Mouse (Mus musculus): ENCODE results near the gene Atg4b.
"Not testable (repeated sequence)": the region's sequence is repeated elsewhere in the genome, so short reads cannot be mapped to it uniquely, and the experiment has no call there.

Gene Atg4b

DNA sequence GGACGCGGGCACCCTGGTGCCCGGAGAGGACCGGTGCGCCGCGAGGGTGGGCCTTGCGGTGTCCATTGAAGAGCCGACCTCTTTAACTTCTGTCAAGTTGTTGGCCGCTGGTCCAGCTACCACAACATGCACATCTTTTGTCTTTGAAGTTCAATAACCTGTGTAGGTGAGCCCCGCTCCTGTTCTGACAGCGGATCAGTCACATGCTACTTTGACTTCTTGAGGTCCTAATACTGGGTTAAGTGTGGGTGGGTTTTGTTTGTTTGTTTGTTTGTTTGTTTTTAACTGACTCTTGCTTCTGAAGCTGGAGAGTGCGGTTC, 4.0 kb downstream of the Atg4b start:
- in situ Hi-C loops (cut with MboI; ENCODE audit: low sequenced_read_pairs), result no loop called here

DNA sequence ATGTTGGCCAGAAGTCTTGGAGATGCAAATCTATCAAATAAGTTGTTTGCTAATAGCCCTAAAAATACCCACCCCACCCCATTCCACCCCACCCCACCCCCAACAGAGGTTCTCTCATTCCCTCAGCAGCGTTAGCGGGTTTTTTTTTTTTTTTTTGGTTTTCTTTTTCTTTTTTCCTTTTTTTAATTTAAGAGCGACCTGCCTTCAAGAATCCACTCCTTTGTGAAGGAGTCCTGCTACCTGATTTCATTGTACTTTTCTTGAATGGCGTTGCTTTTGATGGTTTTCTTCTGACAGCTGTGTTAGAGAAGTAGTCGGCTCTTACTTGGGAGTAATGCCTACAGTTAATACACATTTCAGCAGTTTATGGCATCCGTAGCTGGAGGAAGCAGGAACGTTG, 4.3 kb downstream of the Atg4b start:
- in situ Hi-C loops (cut with MboI; ENCODE audit: low sequenced_read_pairs), result no loop called here

DNA sequence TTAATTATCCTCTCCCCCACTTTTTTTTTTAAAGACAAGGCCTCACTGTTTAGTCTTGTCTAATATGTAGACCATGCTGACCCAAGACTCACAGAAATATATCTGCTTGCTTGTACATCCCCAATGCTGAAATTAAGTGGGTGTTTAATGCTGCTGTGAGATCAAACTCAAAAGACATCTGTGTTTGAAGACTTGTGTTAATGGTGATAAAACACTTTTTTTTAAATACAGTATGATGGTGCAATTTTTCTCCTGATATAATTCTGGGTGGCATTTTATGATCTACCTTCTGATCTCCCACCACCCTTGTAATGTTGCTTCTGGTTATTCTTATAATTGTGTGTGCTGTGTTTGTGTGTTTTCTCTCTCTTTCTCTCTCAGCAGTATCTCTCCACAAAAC, 4.9 kb downstream of the Atg4b start:
- in situ Hi-C loops (cut with MboI; ENCODE audit: low sequenced_read_pairs), result no loop called here

DNA sequence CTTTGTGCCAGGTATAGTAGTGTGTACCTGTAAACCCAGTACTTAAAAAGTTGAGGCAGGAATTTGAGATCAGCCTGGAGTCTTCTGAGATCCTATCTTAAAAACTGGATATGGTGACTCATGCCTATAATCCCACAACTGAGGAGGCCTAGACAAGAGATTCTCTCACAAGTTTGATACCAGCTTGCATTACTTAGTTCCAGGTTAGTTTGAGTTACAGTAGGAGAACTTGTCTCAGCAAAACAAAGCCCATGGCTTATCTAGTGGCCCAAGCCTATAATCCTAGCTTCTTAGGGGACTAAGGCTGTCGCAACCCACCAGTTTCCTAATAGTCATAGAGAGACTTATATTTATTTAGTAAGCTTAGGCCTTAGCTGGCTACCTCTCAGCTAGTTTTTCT, 8.8 kb downstream of the Atg4b start:
- in situ Hi-C loops (cut with MboI; ENCODE audit: low sequenced_read_pairs), result no loop called here

DNA sequence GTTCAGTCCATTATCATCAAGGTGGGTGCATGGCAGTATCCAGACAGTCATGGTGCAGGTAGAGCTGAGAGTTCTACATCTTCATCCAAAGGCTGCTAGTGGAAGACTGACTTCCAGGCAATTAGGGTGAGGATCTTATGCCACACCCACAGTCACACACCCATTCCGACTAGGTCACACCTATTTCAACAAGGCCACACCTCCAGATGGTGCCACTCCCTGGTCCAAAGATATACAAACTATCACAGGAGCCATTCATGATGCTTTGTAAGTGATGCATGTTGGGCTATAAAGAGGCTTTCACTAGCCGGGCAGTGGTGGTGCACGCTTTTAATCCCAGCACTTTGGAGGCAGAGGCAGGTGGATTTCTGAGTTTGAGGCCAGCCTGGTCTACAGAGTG, 12.2 kb downstream of the Atg4b start:
- in situ Hi-C loops (cut with MboI; ENCODE audit: low sequenced_read_pairs), result not testable (repeated sequence)

DNA sequence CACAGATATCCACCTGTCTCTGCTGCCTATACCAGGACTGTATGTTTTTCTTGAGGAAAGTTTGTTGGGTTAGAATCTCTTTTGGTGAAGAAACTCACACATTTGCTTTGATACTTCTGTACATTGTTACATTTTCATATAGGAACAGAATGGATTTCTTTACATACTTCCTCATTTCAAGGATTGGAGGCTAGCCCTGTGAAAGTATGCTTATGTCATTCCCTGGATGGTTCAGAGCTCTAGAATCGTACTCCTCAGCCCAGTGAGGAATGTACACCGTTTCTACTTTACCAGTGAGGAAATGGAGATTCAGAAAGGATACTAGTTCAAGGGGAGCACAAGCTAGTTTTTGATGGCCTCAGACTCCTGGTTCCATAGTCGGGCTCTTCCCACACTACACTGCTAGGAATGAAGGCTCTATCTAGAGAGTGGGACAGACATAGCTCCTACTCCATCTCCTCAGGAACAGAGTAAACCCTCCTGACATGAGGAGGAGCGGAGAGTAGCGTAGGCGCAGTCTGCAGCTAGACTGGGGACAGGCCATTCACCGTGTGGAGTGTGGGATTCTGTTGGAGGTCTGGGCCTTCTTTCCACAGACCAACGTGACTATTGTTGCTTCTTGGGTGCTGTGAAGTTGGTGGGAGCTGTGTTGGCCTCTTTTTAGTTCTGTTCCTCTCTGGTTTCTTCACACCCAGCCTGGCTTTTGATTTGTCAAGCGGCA, 13.7 kb downstream of the Atg4b start:
- in situ Hi-C loops (cut with MboI; ENCODE audit: low sequenced_read_pairs), result no loop called here

DNA sequence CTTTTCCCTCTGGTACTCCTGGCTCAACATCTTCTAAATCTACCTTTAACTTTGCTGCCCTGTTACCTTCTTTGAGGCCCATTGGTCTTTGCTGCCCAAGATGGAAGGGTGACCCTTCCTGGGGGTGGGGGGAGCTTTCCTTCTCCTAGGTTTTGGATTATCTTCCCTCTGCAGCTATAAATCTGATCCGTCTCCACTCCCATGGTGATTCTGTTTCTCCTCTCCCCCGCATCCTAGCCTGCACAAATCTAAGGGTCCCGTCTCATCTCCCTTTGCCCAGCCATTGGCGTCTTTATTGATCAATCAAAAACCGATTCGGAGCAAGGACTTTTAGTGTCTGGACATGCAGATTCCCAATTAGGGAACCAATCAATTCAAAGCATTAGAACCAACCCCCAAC, 16.3 kb downstream of the Atg4b start:
- in situ Hi-C loops (cut with MboI; ENCODE audit: low sequenced_read_pairs), result no loop called here

DNA sequence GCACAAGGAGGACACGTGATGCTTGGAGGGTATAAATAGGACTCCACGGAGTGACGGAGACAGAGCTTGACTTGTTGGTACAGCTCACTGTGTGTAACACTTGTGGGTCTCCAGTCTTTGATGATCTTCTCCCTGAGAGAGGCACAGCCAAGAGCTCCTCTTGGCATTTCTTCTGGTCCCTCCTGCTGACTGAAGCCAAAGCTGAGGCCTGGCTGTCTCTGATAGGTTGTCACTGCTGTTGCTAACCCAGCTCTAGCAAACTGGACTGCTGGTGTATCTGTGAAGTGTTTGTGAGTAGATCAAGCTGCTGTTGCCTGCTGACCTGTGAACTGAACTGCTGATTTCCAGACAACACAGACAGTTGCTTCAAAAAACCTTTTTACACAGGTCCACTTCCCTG, 18.6 kb downstream of the Atg4b start:
- in situ Hi-C loops (cut with MboI; ENCODE audit: low sequenced_read_pairs), result no loop called here

DNA sequence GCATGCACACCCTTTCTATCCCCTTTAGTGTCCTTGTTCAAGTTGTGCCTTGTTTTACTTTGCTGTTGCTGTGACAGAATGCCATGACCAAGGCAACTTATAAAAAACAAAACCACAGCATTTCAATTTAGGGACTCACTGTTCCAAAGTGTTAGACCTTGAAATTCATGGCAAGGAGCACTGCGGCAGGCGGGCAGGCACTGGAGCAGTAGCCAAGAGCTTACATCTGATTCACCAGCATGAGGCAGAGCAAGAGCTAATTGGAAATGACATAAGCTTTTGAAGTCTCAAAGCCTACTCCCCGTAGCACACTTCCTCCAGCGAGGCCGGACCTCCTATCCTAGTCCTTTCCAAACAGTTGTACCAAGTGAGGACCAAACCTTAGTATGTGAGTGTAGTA, 25.4 kb downstream of the Atg4b start:
- in situ Hi-C loops (cut with MboI; ENCODE audit: low sequenced_read_pairs), result no loop called here

DNA sequence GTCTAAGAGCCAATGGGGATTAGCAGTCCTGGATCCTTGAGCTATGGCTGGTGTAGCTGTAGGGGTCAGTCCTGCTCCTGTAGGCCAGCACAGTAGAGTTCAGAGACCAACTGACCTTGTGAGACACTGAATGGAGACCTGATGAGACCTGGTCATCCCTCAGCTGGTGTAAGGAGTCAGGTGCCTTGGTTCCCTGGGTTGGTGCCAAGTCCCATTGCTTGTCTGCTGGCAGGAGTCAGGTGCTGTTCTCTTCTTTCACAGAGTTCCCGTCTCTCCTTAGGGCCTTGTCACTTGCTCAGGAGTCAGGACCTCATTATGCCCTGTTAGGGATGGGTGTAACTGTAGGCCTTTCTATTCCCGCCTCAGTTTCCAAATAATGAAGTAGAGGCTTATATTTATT, 35.6 kb downstream of the Atg4b start:
- in situ Hi-C loops (cut with MboI; ENCODE audit: low sequenced_read_pairs), result no loop called here

DNA sequence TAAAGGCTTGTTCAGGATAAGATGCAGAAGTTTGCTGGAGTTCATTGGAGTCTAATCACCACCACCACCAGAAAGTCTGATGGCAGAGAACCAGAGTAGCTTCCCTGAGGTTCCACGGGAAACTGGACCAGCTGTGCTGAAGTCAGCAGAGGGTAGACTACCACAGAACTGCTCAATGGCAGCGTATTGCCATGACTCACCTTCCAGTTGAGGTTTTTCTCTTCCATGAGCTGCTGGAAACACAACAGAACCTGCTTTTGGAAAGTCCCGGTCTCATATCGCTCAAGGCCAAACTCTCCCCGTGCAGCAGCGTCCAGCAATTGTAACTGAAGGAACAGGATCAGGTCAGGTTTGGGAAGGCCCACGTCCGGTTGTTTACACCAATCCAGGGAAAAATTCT, 43.2 kb downstream of the Atg4b start:
- in situ Hi-C loops (cut with MboI; ENCODE audit: low sequenced_read_pairs), result no loop called here

DNA sequence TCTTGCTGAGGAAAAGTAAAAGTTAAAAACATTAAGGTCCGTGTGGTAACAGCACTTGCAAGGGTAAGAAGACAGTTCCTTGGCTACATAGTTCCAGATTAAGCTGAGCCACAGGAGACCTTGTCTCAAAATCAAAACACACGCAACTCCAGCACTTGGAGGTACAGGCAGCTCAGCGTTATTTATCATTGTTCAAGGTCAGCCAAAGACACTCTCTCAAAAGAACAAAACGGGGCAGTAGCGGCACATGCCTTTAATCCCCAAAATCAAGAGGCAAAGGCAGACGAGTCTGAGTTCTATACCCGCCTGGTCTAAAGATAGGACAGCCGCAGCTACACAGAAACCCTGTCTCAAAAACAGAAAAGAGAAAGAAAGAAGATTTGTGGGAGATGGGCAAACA, 44.6 kb downstream of the Atg4b start:
- in situ Hi-C loops (cut with MboI; ENCODE audit: low sequenced_read_pairs), result no loop called here

DNA sequence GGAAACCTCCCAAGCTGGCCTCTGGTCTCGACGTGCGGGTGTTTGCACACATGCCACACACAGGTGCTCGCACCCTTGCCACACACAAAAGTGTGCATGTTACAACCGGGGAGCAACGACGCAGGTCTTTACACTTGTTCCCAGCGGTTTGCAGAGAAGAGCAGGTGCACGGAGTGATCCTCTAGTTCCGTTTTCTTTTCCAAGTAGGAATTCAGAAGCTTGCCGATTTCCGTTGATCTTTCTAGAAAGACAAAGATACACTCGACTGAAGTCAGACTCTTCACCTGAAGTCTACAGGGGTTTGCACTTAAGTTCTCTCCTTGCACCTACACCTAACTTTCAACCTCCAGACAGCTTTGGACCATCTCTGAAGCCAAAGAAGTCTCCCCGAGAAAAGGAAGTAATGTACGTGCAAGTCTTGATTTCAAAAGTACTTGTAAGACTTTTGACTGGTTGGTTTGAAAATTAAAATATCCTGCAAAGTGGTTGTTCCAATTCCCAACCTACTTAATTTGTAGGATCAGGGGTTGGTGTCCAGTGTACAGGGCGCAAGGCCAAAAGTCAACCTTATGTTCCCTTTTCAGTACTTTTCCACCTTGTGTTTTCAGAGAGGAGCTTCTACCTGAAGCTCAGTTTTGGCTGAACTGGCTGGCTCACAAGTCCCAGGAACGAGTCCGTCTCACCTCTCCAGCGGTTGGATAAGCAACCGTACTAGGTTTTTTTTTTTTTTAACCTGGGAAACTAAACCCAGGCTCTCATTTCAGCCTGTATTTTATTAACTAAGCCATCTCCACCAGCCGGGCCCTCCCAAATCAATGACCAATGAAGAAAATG, 49.6 kb downstream of the Atg4b start:
- in situ Hi-C loops (cut with MboI; ENCODE audit: low sequenced_read_pairs), result no loop called here

DNA sequence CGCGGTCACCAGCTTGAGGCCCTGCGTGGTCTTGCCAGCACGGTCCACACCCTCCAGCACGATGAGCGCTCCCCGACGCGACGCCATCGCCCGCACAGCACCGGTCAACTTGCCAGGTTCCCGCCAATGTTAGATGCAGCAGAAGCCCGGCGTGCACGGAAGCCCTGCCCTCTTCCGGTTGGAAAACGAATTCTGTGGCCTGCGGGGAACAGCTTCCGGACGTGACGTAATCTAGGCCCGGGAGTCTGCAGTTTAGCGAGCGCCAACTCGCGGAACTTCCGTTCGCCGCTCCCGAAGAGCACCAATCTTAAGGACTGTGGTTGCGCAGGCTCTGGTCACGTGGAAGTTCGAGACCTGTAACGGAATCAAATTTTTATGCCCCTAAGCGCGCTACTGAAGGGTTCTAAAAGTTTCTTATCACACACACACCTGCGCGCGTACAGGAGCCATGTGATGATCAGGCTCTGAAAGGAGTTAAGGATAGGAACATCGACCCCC, 50.5 kb downstream of the Atg4b start, which contains the start of gene Dtymk:
Gene Dtymk (minus strand): TSS at position 194 of the 498 bp plus-strand sequence.
- in situ Hi-C loops (cut with MboI; ENCODE audit: low sequenced_read_pairs), result no loop called here

DNA sequence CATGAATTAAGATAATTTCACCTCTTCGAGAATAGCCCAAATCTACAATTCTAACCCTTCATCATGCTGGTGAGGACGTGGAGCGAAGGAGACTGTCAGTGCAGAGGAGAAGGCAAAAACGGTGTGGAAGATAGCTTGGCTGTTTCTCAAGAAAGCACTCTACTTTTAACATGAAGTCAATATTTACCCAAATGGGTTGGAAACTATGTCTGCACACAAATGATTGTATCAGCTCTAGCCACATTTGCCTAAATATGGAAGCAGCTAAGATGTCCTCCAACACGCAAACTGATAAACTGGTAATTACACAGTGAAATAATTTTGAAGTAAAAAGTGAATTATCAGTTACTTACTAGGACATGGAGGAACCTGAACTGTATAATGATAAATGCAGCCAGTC, 51.5 kb downstream of the Atg4b start:
- in situ Hi-C loops (cut with MboI; ENCODE audit: low sequenced_read_pairs), result no loop called here

DNA sequence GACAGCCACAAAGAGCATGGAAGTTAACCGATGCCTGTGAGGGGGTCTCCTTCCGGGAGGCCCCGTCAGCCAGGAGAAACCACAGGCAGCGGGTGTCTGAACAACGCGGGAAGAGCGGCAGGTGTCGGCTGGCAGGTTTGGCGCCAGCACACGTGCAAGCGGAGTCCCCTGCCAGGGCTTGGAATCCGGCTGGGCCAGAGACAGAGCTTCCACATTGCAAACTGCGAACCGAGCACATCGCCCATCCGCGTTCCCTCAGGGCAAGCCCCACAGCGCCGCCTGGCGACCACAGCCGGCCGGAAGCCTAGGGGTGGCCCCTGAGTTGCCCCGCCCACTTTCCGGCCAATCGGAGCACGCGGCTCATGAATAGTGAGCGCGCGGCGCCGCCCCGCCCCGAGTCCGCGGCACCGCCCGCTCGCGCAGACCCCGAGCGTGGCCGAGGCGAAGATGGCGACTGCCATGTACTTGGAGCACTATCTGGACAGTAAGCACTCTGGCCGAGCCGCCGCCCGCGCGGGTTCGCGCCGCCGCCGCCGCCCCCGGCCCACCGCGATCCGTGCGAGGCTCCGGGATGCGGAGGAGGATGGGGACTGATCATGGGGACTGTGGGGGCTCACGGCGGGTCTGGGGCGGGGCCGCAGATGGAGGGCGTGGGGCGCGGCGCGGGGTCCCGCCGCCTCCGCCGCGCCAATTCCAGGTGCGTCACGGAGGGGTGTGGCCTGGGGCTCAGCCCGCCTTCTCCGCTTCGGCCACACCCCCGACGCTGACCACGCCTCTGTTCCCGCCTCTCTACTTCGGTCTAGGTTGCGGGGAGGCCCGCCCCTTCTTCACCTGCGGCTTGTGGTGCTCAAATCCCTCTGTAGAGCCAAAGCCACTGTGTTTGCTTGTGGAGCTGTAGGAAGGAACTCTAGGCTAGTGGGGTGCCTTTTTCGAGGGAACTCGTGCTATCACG, 52.5 kb downstream of the Atg4b start, which contains the start of gene Ing5:
Gene Ing5 (plus strand): TSS at position 410 of the 952 bp plus-strand sequence.
- in situ Hi-C loops (cut with MboI; ENCODE audit: low sequenced_read_pairs), result no loop called here

DNA sequence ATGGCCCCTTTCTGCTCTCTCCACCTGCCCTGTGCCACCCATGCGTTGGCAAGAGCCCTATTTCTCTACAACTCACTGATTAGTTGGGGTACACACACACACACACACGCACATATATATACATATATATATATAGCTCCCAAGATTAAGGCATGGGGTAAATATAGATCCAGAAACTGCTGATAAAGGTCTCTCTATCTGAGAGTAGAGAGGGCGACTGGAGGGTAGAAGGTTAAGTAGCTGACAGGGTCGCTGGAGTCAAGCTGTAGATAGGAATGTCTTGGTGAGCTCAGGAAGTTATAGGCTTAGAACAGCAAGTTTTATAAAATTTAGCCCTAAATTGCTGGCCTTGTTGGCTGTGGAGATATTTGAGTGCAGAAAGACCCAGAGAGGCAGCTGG, 53.5 kb downstream of the Atg4b start:
- in situ Hi-C loops (cut with MboI; ENCODE audit: low sequenced_read_pairs), result no loop called here

DNA sequence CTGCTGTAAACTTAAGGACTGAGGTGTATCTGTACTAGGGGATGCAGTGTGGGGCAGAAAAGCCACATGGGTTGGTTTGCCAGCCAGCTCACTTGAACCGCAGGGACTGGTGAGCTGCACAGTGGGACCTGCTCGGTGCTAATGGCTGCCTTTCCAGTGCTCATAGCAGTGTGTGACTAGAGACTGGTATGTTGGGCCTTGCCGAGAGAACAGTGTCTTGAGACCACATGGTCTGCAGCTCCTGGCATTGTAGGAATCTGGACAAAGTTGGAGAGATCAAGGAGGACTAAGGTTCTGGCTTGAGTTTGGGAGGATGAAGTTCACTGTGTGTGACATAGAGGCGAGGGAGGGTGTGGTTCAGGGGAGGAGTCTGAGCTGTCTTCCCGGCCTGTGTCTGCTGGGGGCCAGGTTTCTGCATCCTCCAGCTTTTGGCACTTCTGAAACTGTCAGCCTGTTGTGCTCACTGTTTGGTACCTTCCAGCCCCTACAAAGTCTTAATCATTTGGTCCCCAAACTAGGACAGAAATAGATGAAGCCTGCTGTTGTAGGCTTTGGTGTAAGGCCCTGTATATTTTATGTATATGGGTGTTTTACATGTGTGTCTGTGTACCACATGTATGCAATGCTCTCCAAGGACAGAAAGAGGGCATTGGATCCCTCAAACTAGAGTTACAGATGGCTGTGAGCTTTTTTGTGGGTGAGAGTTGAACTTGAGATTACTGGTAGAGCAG, 54.1 kb downstream of the Atg4b start:
- in situ Hi-C loops (cut with MboI; ENCODE audit: low sequenced_read_pairs), result no loop called here

DNA sequence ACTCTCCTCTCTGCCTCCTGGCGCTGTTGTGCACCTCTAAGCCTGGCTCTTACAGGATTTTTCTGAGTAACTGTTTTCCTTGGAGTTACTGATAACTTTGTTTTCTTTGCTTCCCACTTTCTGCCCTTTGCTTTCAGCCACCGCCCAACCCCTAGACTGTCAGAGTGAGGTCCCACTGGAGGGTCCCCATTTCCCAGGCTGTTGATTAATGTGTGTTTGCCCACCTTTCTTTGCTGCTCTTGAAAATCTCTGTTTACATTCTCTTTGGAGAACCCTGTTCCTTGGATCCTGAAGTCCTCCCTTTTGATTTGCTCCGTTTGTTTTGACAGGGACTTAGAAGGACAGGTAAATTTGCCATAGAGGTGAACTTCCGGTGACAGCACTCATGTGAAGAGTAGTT, 57.6 kb downstream of the Atg4b start:
- in situ Hi-C loops (cut with MboI; ENCODE audit: low sequenced_read_pairs), result no loop called here

DNA sequence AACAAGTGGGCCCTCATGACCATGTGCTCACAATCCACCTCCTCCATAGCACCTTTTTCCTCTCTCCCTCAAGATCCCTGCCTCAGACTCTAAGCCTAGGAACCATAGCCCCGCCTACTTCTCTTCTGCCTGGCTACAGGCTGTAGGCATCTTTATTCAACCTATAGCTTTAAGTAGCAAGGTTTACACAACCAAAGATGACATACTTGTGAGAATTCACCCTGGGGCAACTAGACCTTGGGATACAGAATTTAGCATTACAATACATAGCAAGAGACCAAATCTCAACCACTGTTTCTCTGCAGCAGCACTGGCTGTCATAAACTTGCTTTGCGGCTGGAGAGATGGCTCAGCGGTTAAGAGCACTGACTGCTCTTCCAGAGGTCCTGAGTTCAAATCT, 58.7 kb downstream of the Atg4b start:
- in situ Hi-C loops (cut with MboI; ENCODE audit: low sequenced_read_pairs), result no loop called here
